In the genomic region with DNA sequence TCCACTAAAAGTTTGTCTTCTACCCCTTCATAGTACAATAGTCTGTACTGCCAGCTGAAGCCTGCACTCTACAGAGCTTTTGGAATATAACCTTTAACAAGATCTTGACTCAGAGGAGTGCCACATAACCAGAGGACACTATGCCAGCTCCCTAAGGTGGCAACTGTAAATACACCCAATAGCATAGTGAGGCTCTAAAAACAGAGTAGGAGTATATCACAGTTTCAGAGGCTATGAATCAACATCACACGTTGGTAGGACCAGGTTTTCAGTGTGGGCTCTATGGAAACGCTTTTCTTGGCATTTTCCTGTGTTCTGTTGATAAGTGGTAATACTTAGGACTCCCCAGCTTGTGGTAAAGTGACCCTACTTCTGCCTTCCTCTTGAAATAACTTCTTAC, we compare ENCODE assay signal across 24 mouse cellular contexts. TPM values are rescaled to one million over a fixed set of nuclear protein-coding genes. Genes with fewer than 3 reads are reported as not detected.
DNase-seq lines count a peak whose midpoint lies in the region; ATAC-seq and TF ChIP-seq lines count a peak whose summit lies in the region.
"Had no signal": no experiment of that assay in that cellular context is flagged by ENCODE, and none has a peak within 500 bp of the region (broad histone marks: within the 10 kb centered on the region; RNA-seq: fewer than 3 reads in every experiment).

No protein-coding gene starts in this region.

- no peak for TF ChIP-seq CTCF in Patski (IDR thresholded peaks at IDR 0.05)

- in situ Hi-C loops in Patski (cut with MboI; ENCODE audit: low pct_unique_long_range_greater_than_20kb) = no loop called here

- CTCF ChIA-PET in Patski (lab: Charles Lee) = no interaction called here

- POLR2A ChIA-PET in Patski (lab: Charles Lee) = interaction anchor here (0.7 kb wide), 1 partner anchor 84 kb away, joined by 4 read pairs; no protein-coding TSS in a partner anchor

- ATAC-seq in frontal cortex, adult (ENCODE audit: low TSS enrichment) = peak; percentile 97
- peak; percentile 21 for ATAC-seq in Patski
- no peak for ATAC-seq in activated CD4-positive, CD25-positive, alpha-beta regulatory T cell, adult 4 months
- ATAC-seq: forebrain, embryonic 15.5 days; hindbrain, postnatal 0 days; inflammation-experienced regulatory T-cells, adult 6 months had no signal

- no peaks in the 10 kb centered on the region for H3K27me3 ChIP-seq in Patski
- H3K27me3 ChIP-seq: embryonic facial prominence, embryonic 13.5 days; forebrain, embryonic 12.5 days; forebrain, embryonic 15.5 days; heart, embryonic 13.5 days had no signal

- intact Hi-C loops in left cerebral cortex, postnatal 36 days (cut with DNase I) = no loop called here
- intact Hi-C loops in left cerebral cortex, postnatal 4 days (cut with DNase I) = no loop called here

- no peak for DNase-seq in frontal cortex, postnatal 14 days (ENCODE audit: low spot score in 2 of 2)
- peak; percentile 3 to 5 for DNase-seq in left cerebral cortex, postnatal 36 days (ENCODE audit: low spot score in 2 of 2)
- no peak for DNase-seq in left cerebral cortex, postnatal 4 days
- no peak for DNase-seq in Patski (ENCODE audit: low read depth, low spot score)
- DNase-seq: adrenal gland, adult 2 months; adrenal gland, postnatal 14 days; cerebellum, adult 11-12 months; cerebellum, adult 8-10 months; cerebellum, postnatal 10 days; cerebellum, postnatal 36 days; embryo, embryonic 11 days; gastrocnemius, postnatal 10 days; gastrocnemius, postnatal 36 days; heart, adult 2 months; heart, postnatal 14 days; heart, postnatal 4 days had no signal

RNA-seq across cellular contexts. Expression of gene Ptprk, which starts 46.8 kb away (rescaled TPM):
- 10 to 100 TPM; 72.8 to 87.9 TPM for total RNA-seq in left cerebral cortex, postnatal 36 days (2021)
- total RNA-seq in left cerebral cortex, postnatal 4 days (2021) = 100 to 1,000 TPM; 205 to 271 TPM
- polyA plus RNA-seq in Patski (2021) = 88.2 TPM
- under 1 TPM in 1 of 2 experiments, not detected in 1; 0.81 TPM for polyA plus RNA-seq in activated CD4-positive, CD25-positive, alpha-beta regulatory T cell, adult 4 months (2017; shearing (Covaris generic))

Comparison
In these comparisons a context has a peak if more than half of its experiments do, and no peak if none do; other contexts are left out.
1. DNase-seq: peak in left cerebral cortex, postnatal 36 days (2 of 2); none in frontal cortex, postnatal 14 days (0 of 2), left cerebral cortex, postnatal 4 days (single experiment) and Patski (single experiment).